Mouse (Mus musculus): ENCODE measurements around the gene Il31ra.

- TF ChIP-seq CTCF (IDR thresholded peaks at IDR 0.05; ENCODE audit: low read depth) (no peak), EP300 (IDR thresholded peaks at IDR 0.05; ENCODE audit: low read depth) (no peak)
Measured at GRCm38 (mm10) chr13:112508487-112508886, 85.7 kb downstream of the Il31ra start.

All from heart, postnatal 0 days (tissue).